Mouse (Mus musculus) kidney, adult 2 months (tissue): ENCODE data around the gene Cxcl17. TPM values are rescaled to one million over a fixed set of nuclear protein-coding genes. Genes with fewer than 3 reads are reported as not detected.

Experiments used
- DNase-seq: peaks from one replicate; pipeline ENCODE4 v3.0.0; 2021
- H3K27ac ChIP-seq: fragments of 200-500 bp; 2 replicates; pipeline ENCODE4 v1.5.1; 2012; ENCODE audit warnings: low read depth, low read length, control low read depth, inconsistent platforms; ENCODE audit not compliant: insufficient read depth
- H3K27me3 ChIP-seq: fragments of 200-500 bp; replicated peaks from 2 replicates; pipeline ENCODE4 v1.6.1; 2012; ENCODE audit warnings: mild to moderate bottlenecking, moderate library complexity, low read length, inconsistent platforms; ENCODE audit not compliant: control insufficient read depth, insufficient read depth
- H3K36me3 ChIP-seq: fragments of 200-500 bp; 2 replicates; pipeline ENCODE4 v1.6.1; 2012; ENCODE audit warnings: mild to moderate bottlenecking, moderate library complexity, low read length, inconsistent platforms; ENCODE audit not compliant: control insufficient read depth, insufficient read depth
- H3K4me1 ChIP-seq: fragments of 200-500 bp; 2 replicates; pipeline ENCODE4 v1.6.1; 2011; ENCODE audit warnings: low read length; ENCODE audit not compliant: control insufficient read depth, insufficient read depth
- H3K4me3 ChIP-seq: fragments of 200-500 bp; 2 replicates; pipeline ENCODE4 v1.5.1; 2011; ENCODE audit warnings: mild to moderate bottlenecking, low read depth, low read length, control low read depth; ENCODE audit not compliant: insufficient read depth
- CTCF ChIP-seq: fragments of 200-500 bp; conservative IDR thresholded peaks from 2 replicates; pipeline ENCODE4 v1.5.1; 2011; ENCODE audit warnings: low read depth, mild to moderate bottlenecking, control low read depth, low read length, moderate library complexity, mixed read lengths; ENCODE audit not compliant: insufficient read depth, insufficient read length
- POLR2A ChIP-seq: fragments of 200-500 bp; IDR thresholded peaks from one replicate; pipeline ENCODE4 v1.6.1; 2011; ENCODE audit warnings: low read depth, low read length, control low read depth
- WGBS: fragments of 180-500 bp; shearing (Covaris S2); methylation state at CpG from one replicate; pipeline ENCODE4 v1.1.7; 2018; 5-methylcytosine and 5-hydroxymethylcytosine counted together
- polyA plus RNA-seq: library from polyadenylated mRNA; depleted of rRNA; stranded (reverse); fragments of >200 nt; gene quantifications from 2 replicates; pipeline ENCODE4 v1.2.3, GENCODE M21; 2012

The Cxcl17 gene
- polyA plus RNA-seq, 1 experiment = 0.11 TPM

GRCm38 (mm10) chr7:25439978-25440815, 27.5 kb upstream of the Cxcl17 start:
- Histone ChIP-seq H3K4me3 (no peak overlapping the region), H3K27ac (no peak overlapping the region), H3K27me3 (no peaks in the 10 kb centered on the region), H3K4me1 (peaks cover 9% of the 10 kb centered on the region), H3K36me3 (no peaks in the 10 kb centered on the region)
- TF ChIP-seq POLR2A (no peak), CTCF (no peak)
- peak; percentile 65 for DNase-seq
- 45% methylated on average over 9 of the region's 9 CpGs for WGBS

GRCm38 (mm10) chr7:25439124-25439822, 26.6 kb upstream of the Cxcl17 start:
- H3K36me3 ChIP-seq = no peaks in the 10 kb centered on the region
- 70% methylated on average over 8 of the region's 8 CpGs for WGBS
- H3K27me3 ChIP-seq = no peaks in the 10 kb centered on the region
- H3K27ac ChIP-seq = no peak overlapping the region
- H3K4me1 ChIP-seq = peaks cover 9% of the 10 kb centered on the region
- TF ChIP-seq CTCF (no peak), POLR2A (no peak)
- no peak overlapping the region for H3K4me3 ChIP-seq
- DNase-seq = no peak

- TF ChIP-seq CTCF (no peak), POLR2A (no peak)
- H3K27ac ChIP-seq = peak overlapping the region; percentile 68
- no peak overlapping the region for H3K4me3 ChIP-seq
- no peak for DNase-seq
- peaks cover 9% of the 10 kb centered on the region for H3K4me1 ChIP-seq
- no peaks in the 10 kb centered on the region for H3K27me3 ChIP-seq
- WGBS = 81% methylated on average over 2 of the region's 2 CpGs
- no peaks in the 10 kb centered on the region for H3K36me3 ChIP-seq
Measured at GRCm38 (mm10) chr7:25436704-25437103, 24.0 kb upstream of the Cxcl17 start.

GRCm38 (mm10) chr7:25436226-25436625, 23.5 kb upstream of the Cxcl17 start:
- H3K4me1 ChIP-seq = peaks cover 9% of the 10 kb centered on the region
- WGBS = 68% methylated on average over 6 of the region's 6 CpGs
- no peak for TF ChIP-seq POLR2A
- no peak for TF ChIP-seq CTCF

GRCm38 (mm10) chr7:25435546-25435851, 22.8 kb upstream of the Cxcl17 start:
- peak overlapping the region; percentile 82 for H3K27ac ChIP-seq
- H3K4me1 ChIP-seq = peaks cover 5% of the 10 kb centered on the region
- no peak for DNase-seq
- H3K36me3 ChIP-seq = no peaks in the 10 kb centered on the region
- no peak overlapping the region for H3K4me3 ChIP-seq
- WGBS = 86% methylated on average over 2 of the region's 2 CpGs
- TF ChIP-seq CTCF = no peak
- no peaks in the 10 kb centered on the region for H3K27me3 ChIP-seq

More at GRCm38 (mm10) chr7:25436226-25436625, 23.5 kb upstream of the Cxcl17 start:
- peak; percentile 80 for DNase-seq
- H3K4me3 ChIP-seq = no peak overlapping the region
- H3K27ac ChIP-seq = peak overlapping the region; percentile 82
- no peaks in the 10 kb centered on the region for H3K36me3 ChIP-seq
- no peaks in the 10 kb centered on the region for H3K27me3 ChIP-seq

- 87% methylated on average over 10 of the region's 10 CpGs for WGBS
- H3K27me3 ChIP-seq = no peaks in the 10 kb centered on the region
- H3K4me3 ChIP-seq = no peak overlapping the region
- H3K27ac ChIP-seq = peak overlapping the region; percentile 1; the same call in 1 of the 2 replicates
- peak; percentile 54 for DNase-seq
- no peaks in the 10 kb centered on the region for H3K36me3 ChIP-seq
- TF ChIP-seq POLR2A (no peak), CTCF (no peak)
- H3K4me1 ChIP-seq = peaks cover 2% of the 10 kb centered on the region; the same call in 1 of the 2 replicates
Measured at GRCm38 (mm10) chr7:25434654-25435545, 22.2 kb upstream of the Cxcl17 start.
